Mouse (Mus musculus) CH12.LX (cell line): ENCODE measurements around the gene Stpg4. TPM values are rescaled to one million over a fixed set of nuclear protein-coding genes. Genes with fewer than 3 reads are reported as not detected.
A peak's percentile ranks its signal among the peaks of the same experiment; 100 is the strongest.

Experiments used
- DNase-seq: peaks from one replicate; pipeline ENCODE4 v3.0.0-alpha.2; 2013; ENCODE audit errors: extremely low read depth
- H3K27ac ChIP-seq: 2 replicates; pipeline ENCODE4 v1.5.1; 2012; ENCODE audit warnings: low read depth, mild to moderate bottlenecking, control low read depth, moderate library complexity; ENCODE audit not compliant: insufficient read depth
- H3K27me3 ChIP-seq: replicated peaks from 2 replicates; pipeline ENCODE3; 2012; ENCODE audit warnings: inconsistent platforms
- H3K36me3 ChIP-seq, 2 experiments: replicated peaks in 1 of 2; 2 replicates each; pipeline versions ENCODE3 to v1.6.1; 2012; ENCODE audit warnings: inconsistent platforms in 1 of 2, low read length in 1 of 2, mild to moderate bottlenecking in 1 of 2, mixed read lengths in 1 of 2, moderate library complexity in 1 of 2; ENCODE audit not compliant: control insufficient read depth in 1 of 2, insufficient read depth in 1 of 2
- H3K4me1 ChIP-seq, 2 experiments: 2 replicates each; pipeline ENCODE4 v1.6.1; 2012; ENCODE audit warnings: inconsistent platforms in 1 of 2, moderate library complexity in 1 of 2; ENCODE audit not compliant: insufficient read depth in 2 of 2, control insufficient read depth in 1 of 2
- H3K4me2 ChIP-seq: 2 replicates; pipeline ENCODE4 v1.6.1; 2012; ENCODE audit warnings: low read depth, mild to moderate bottlenecking, control low read depth; ENCODE audit not compliant: poor library complexity, insufficient read depth, severe bottlenecking
- H3K4me3 ChIP-seq, 3 experiments: fragments of 150-350 bp in 1 of 3; sonication (generic) in 1 of 3; replicated peaks in 1 of 3; 2 replicates each; pipeline versions ENCODE3 to v1.5.1; 2011 to 2012; ENCODE audit warnings: low read depth in 2 of 3, low read length in 2 of 3, mild to moderate bottlenecking in 2 of 3, moderate library complexity in 2 of 3, control low read depth in 1 of 3, improper control_type of control experiment in 1 of 3, inconsistent platforms in 1 of 3, mixed read lengths in 1 of 3; ENCODE audit not compliant: poor library complexity in 1 of 3
- H3K79me2 ChIP-seq: replicated peaks from 2 replicates; pipeline ENCODE4 v1.6.1; 2012; ENCODE audit warnings: mild to moderate bottlenecking, moderate library complexity; ENCODE audit not compliant: control insufficient read depth, poor library complexity, insufficient read depth, severe bottlenecking; ENCODE audit errors: extremely low read depth
- H3K9ac ChIP-seq: 2 replicates; pipeline ENCODE4 v1.6.1; 2012; ENCODE audit warnings: low read depth, mild to moderate bottlenecking, control low read depth, moderate library complexity; ENCODE audit not compliant: insufficient read depth
- H3K9me3 ChIP-seq: replicated peaks from 2 replicates; pipeline ENCODE3; 2012; ENCODE audit warnings: low read length, inconsistent platforms, mixed read lengths
- BHLHE40 ChIP-seq: IDR thresholded peaks from 2 replicates; pipeline ENCODE4 v1.6.1; 2011; ENCODE audit warnings: mild to moderate bottlenecking, low read depth, low read length, improper control_type of control experiment
- CTCF ChIP-seq, 2 experiments: IDR thresholded peaks in 1 of 2; conservative IDR thresholded peaks in 1 of 2; 2 replicates each; pipeline ENCODE4 v1.5.1; 2011 to 2012; ENCODE audit warnings: low read depth in 2 of 2, low read length in 2 of 2, improper control_type of control experiment in 1 of 2, inconsistent platforms in 1 of 2, mild to moderate bottlenecking in 1 of 2, moderate library complexity in 1 of 2
- ELF1 ChIP-seq: IDR thresholded peaks from 2 replicates; pipeline ENCODE4 v1.6.1; 2014; ENCODE audit warnings: low read depth, mild to moderate bottlenecking, inconsistent platforms, low read length, improper control_type of control experiment
- ETS1 ChIP-seq: conservative IDR thresholded peaks from 2 replicates; pipeline ENCODE4 v1.6.1; 2012; ENCODE audit warnings: low read depth, mild to moderate bottlenecking, inconsistent platforms, low read length, improper control_type of control experiment, moderate library complexity
- GABPA ChIP-seq: IDR thresholded peaks from 2 replicates; pipeline ENCODE4 v1.6.1; 2012; ENCODE audit warnings: low read depth, low read length, improper control_type of control experiment, inconsistent platforms; ENCODE audit not compliant: insufficient replicate concordance
- IRF4 ChIP-seq: IDR thresholded peaks from 2 replicates; pipeline ENCODE4 v1.6.1; 2014; ENCODE audit warnings: low read depth, mild to moderate bottlenecking, inconsistent platforms, low read length, improper control_type of control experiment
- JUN ChIP-seq: IDR thresholded peaks from 2 replicates; pipeline ENCODE4 v1.6.1; 2011; ENCODE audit warnings: low read depth, mild to moderate bottlenecking, low read length, improper control_type of control experiment, moderate library complexity; ENCODE audit not compliant: insufficient read depth
- JUND ChIP-seq: conservative IDR thresholded peaks from 2 replicates; pipeline ENCODE4 v1.6.1; 2011; ENCODE audit warnings: low read depth, low read length, improper control_type of control experiment
- MAFK ChIP-seq: IDR thresholded peaks from 2 replicates; pipeline ENCODE4 v1.6.1; 2011; ENCODE audit warnings: low read length, improper control_type of control experiment; ENCODE audit not compliant: insufficient replicate concordance
- MAX ChIP-seq: IDR thresholded peaks from 2 replicates; pipeline ENCODE4 v1.6.1; 2011; ENCODE audit warnings: low read length, improper control_type of control experiment
- MXI1 ChIP-seq: IDR thresholded peaks from 2 replicates; pipeline ENCODE4 v1.6.1; 2011; ENCODE audit warnings: mild to moderate bottlenecking, low read depth, low read length, improper control_type of control experiment
- NRF1 ChIP-seq: IDR thresholded peaks from 2 replicates; pipeline ENCODE4 v1.6.1; 2014; ENCODE audit warnings: low read depth, mild to moderate bottlenecking, inconsistent platforms, low read length, improper control_type of control experiment, moderate library complexity
- POLR2AphosphoS2 ChIP-seq: IDR thresholded peaks from 2 replicates; pipeline ENCODE4 v1.6.1; 2011; ENCODE audit warnings: low read depth, low read length, improper control_type of control experiment
- RAD21 ChIP-seq: IDR thresholded peaks from 2 replicates; pipeline ENCODE4 v1.6.1; 2011; ENCODE audit warnings: low read depth, mild to moderate bottlenecking, low read length, improper control_type of control experiment, moderate library complexity
- SIN3A ChIP-seq: IDR thresholded peaks from 2 replicates; pipeline ENCODE4 v1.6.1; 2012; ENCODE audit warnings: low read length, improper control_type of control experiment, inconsistent platforms
- TBP ChIP-seq: conservative IDR thresholded peaks from 2 replicates; pipeline ENCODE4 v1.6.1; 2011; ENCODE audit warnings: low read depth, low read length, improper control_type of control experiment
- TCF12 ChIP-seq: IDR thresholded peaks from 2 replicates; pipeline ENCODE4 v1.6.1; 2014; ENCODE audit warnings: low read depth, mild to moderate bottlenecking, inconsistent platforms, low read length, improper control_type of control experiment
- USF1 ChIP-seq: IDR thresholded peaks from 2 replicates; pipeline ENCODE4 v1.6.1; 2014; ENCODE audit warnings: low read depth, mild to moderate bottlenecking, inconsistent platforms, low read length, improper control_type of control experiment
- USF2 ChIP-seq: conservative IDR thresholded peaks from 2 replicates; pipeline ENCODE4 v1.6.1; 2011; ENCODE audit warnings: low read depth, low read length, improper control_type of control experiment
- ZC3H11A ChIP-seq: IDR thresholded peaks from 2 replicates; pipeline ENCODE4 v1.6.1; 2012; ENCODE audit warnings: low read depth, mild to moderate bottlenecking, inconsistent platforms, low read length, improper control_type of control experiment
- ZKSCAN1 ChIP-seq: IDR thresholded peaks from 2 replicates; pipeline ENCODE4 v1.6.1; 2012; ENCODE audit warnings: low read depth, inconsistent platforms, low read length, improper control_type of control experiment, borderline replicate concordance
- ZMIZ1 ChIP-seq: IDR thresholded peaks from 2 replicates; pipeline ENCODE4 v1.6.1; 2012; ENCODE audit warnings: low read depth, mild to moderate bottlenecking, inconsistent platforms, low read length, improper control_type of control experiment
- ZNF384 ChIP-seq: IDR thresholded peaks from 2 replicates; pipeline ENCODE4 v1.6.1; 2012; ENCODE audit warnings: low read depth, low read length, improper control_type of control experiment, inconsistent platforms
- dilution Hi-C: fragments of 300-500 bp; cut with MboI; formaldehyde crosslinking; loops from 2 replicates; pipeline ENCODE4 v1.14.3; 2020; ENCODE audit warnings: low sequenced_read_pairs; ENCODE audit not compliant: extremely low pct_unique_long_range_greater_than_20kb, extremely low pct_ligation_motif_present
- in situ Hi-C: fragments of 300-500 bp; cut with MboI; formaldehyde crosslinking; loops from 3 replicates; pipeline ENCODE4 v1.14.3; 2019; ENCODE audit warnings: low sequenced_read_pairs, low pct_ligation_motif_present, low pct_unique_long_range_greater_than_20kb, mixed read lengths
- polyA plus RNA-seq: library from polyadenylated mRNA; unstranded; fragments of >175 nt; gene quantifications from 2 replicates; pipeline ENCODE4 v1.2.1, GENCODE M21; 2012; ENCODE audit warnings: low read depth; ENCODE audit not compliant: insufficient read length
- total RNA-seq, 2 experiments: library from RNA; depleted of rRNA; stranded (reverse); fragments of 300-350 nt in 1 of 2; fragments of >200 nt in 1 of 2; gene quantifications; 2 replicates each; pipeline ENCODE4 v1.2.3; 2012 to 2014

The Stpg4 gene
- total and polyA plus RNA-seq, 3 experiments = not detected

DNA sequence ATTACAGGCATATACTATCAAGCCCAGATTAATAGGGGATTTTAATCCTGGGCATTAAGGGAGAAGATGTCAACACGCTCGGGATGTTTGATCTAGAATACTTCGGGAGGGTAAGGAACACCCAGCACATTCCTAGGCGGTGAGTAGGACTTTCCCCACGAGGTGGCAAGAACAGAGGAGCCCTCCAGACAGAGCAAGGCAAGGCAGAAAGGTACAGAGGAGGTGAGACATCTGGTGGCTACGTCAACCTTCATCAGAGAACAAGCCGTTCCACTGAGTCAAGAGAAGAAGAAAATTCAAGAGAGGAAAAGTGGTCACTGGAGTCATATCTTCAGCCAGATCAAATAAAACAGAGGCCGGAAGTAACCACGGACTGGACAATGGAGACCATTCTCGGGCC, 45.3 kb upstream of the Stpg4 start:
- Histone ChIP-seq H3K9ac (no peak overlapping the region), H3K4me1 (peaks cover 2 to 6% of the 10 kb centered on the region in 2 experiments; a peak in 2 of 4 replicates), H3K4me2 (no peak overlapping the region), H3K4me3 (no peak overlapping the region), H3K27ac (no peak overlapping the region), H3K36me3 (no peaks in the 10 kb centered on the region), H3K79me2 (no peaks in the 10 kb centered on the region), H3K27me3 (no peaks in the 10 kb centered on the region), H3K9me3 (no peaks in the 10 kb centered on the region)
- dilution Hi-C loops (no loop called here), in situ Hi-C loops (no loop called here)
- TF ChIP-seq MAFK (no peak), CTCF (conservative IDR thresholded peaks at IDR 0.05 in 1 of 2, IDR thresholded peaks at IDR 0.05 in 1 of 2; ENCODE audit: low read depth in 2 of 2, low read length in 2 of 2) (0 out of 4 replicates have a peak, but pooled peaks of 1 of the 2 experiments have one; percentile 9), ZMIZ1 (no peak), USF1 (no peak), JUN (no peak), ELF1 (no peak)
- DNase-seq = no peak

DNA sequence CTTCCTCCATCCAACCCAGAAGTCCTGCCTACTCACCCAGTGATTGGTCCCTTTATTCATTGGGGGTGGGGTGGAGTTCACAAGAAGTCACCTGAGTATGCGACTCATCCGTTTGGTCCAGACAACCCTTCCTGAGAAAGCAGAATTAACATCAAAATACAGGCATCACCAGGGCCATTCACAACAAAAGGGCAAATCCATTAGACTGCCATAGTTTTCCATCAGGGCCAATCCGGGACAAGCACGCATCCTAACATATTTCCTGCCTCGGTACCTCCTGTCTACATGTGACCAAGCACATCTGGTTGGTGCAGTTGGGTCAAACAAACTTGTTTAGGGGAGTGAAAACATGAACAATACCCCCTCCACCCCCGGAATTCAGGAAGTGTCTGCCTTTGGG, 44.1 kb upstream of the Stpg4 start:
- TF ChIP-seq NRF1 (no peak), USF2 (no peak), RAD21 (no peak), IRF4 (no peak), TBP (no peak), USF1 (no peak)
- TF ChIP-seq, all 38 proteins: peak for 0
- in situ Hi-C loops (no loop called here), dilution Hi-C loops (no loop called here)
- H3K9ac ChIP-seq = no peak overlapping the region
- H3K79me2 ChIP-seq = no peaks in the 10 kb centered on the region
- H3K4me2 ChIP-seq = no peak overlapping the region
- DNase-seq = no peak
- no peak overlapping the region for H3K4me3 ChIP-seq
- H3K27ac ChIP-seq = no peak overlapping the region
- no peaks in the 10 kb centered on the region for H3K36me3 ChIP-seq
- no peaks in the 10 kb centered on the region for H3K27me3 ChIP-seq
- peaks cover 2 to 3% of the 10 kb centered on the region in 2 experiments; a peak in 2 of 4 replicates for H3K4me1 ChIP-seq
- no peaks in the 10 kb centered on the region for H3K9me3 ChIP-seq

DNA sequence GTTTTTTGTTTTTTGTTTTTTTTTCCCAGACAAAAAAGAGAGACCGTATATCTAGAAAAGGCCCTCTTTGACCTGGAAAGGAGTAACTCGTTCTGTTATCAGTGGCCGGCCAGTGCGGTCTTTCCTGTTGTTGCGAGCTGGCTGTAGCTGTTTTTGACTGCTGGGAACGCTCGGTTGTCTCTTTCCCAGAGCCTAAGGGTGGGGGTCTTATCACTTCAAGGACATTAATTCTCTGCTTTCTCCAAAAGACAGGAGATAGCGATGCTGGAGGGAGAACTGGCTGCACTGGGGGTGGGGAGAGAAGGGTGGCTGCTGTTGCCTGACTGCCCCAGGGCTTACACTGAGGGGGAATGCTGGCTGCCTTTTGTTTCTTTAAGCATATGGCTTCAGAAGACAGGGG, 43.3 kb upstream of the Stpg4 start:
- Histone ChIP-seq H3K9ac (no peak overlapping the region), H3K27me3 (no peaks in the 10 kb centered on the region), H3K4me3 (no peak overlapping the region), H3K4me1 (peaks cover 2 to 3% of the 10 kb centered on the region in 2 experiments; a peak in 1 of 4 replicates), H3K27ac (no peak overlapping the region), H3K79me2 (no peaks in the 10 kb centered on the region), H3K36me3 (no peaks in the 10 kb centered on the region), H3K4me2 (no peak overlapping the region), H3K9me3 (no peaks in the 10 kb centered on the region)
- TF ChIP-seq IRF4 = no peak
- no peak for TF ChIP-seq ZNF384
- TF ChIP-seq JUND = no peak
- no peak for TF ChIP-seq TCF12
- TF ChIP-seq ZC3H11A = no peak
- no peak for TF ChIP-seq ZKSCAN1
- TF ChIP-seq MAX = no peak
- no peak for TF ChIP-seq SIN3A
- no peak for TF ChIP-seq BHLHE40
- no peak for TF ChIP-seq GABPA
- TF ChIP-seq USF1 = no peak
- TF ChIP-seq ETS1 = no peak
- TF ChIP-seq POLR2AphosphoS2 = no peak
- no peak for TF ChIP-seq MXI1
- no peak for DNase-seq
- dilution Hi-C loops = no loop called here
- in situ Hi-C loops = no loop called here
